Mouse (Mus musculus): Measurements from ENCODE around the gene Chpf2.

- TF ChIP-seq CTCF (IDR thresholded peaks at IDR 0.05; ENCODE audit: low read depth, low read length) = no peak
- no peak for TF ChIP-seq POLR2A (IDR thresholded peaks at IDR 0.05; ENCODE audit: extremely low read depth, insufficient read depth, low read length)
Observed at GRCm38 (mm10) chr5:24604080-24604655, 17.6 kb downstream of the Chpf2 start.

All from liver, adult 2 months (tissue).